Mouse (Mus musculus) T-helper 1 cell (primary cell): ENCODE results near the gene Vmn2r36.
"Not testable (repeated sequence)": the region's sequence is repeated elsewhere in the genome, so short reads cannot be mapped to it uniquely, and the experiment has no call there.

Source experiments
- in situ Hi-C: fragments of 300-600 bp; cut with MboI, MseI; formaldehyde crosslinking; loops from one replicate; pipeline ENCODE4 v1.15.1; 2025; ENCODE audit warnings: high pct_unique_total_duplicates

Gene Vmn2r36

GRCm38 (mm10) chr7:7902395-7902794 is at the start of gene Vmn2r36:
Gene Vmn2r36, minus strand, starts transcription at chr7:7902495.
- in situ Hi-C loops, result not testable (repeated sequence)
